Mouse (Mus musculus) small intestine, adult 2 months (tissue): ENCODE measurements around the gene Gria1.

ENCODE experiments used
- CTCF ChIP-seq: fragments of 200-500 bp; IDR thresholded peaks from 2 replicates; pipeline ENCODE4 v1.5.1; 2012; ENCODE audit warnings: low read depth, mild to moderate bottlenecking, control low read depth, inconsistent platforms, low read length, moderate library complexity, mixed read lengths; ENCODE audit not compliant: insufficient replicate concordance, insufficient read length; ENCODE audit errors: extremely low read depth
- POLR2A ChIP-seq: fragments of 200-500 bp; IDR thresholded peaks from 2 replicates; pipeline ENCODE4 v1.6.1; 2012; ENCODE audit warnings: low read depth, mild to moderate bottlenecking, control low read depth, inconsistent platforms, low read length, moderate library complexity

DNA sequence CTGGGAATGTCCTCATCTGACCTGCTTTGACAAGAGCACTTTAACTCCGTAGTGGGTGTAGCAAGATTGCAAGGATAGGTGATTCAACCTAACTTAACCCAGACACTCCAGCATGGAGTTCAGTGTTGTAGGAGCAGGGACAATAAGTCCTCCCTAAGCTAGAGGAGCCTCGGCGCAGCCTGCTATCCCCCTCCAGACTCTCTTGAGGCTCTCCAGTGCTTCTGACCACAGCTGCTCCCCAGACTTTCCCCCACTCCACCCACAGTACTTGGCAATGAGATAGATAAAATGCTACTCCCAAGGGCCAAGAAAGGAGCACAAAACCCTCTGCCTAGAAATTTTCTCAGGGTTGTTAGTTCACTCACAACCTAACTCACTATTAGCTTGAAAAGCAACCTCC, 49.4 kb upstream of the Gria1 start:
- TF ChIP-seq CTCF (no peak), POLR2A (no peak)
